Mouse (Mus musculus) heart, adult 8-10 months (tissue): ENCODE measurements at regions not wholly inside any gene's neighbourhood (a gene's known extent, or its start where the extent isn't known, plus 50 kb on each side); places are given as distances from the start of the nearest gene placed in this dataset.

Experiments
- DNase-seq: peaks from one replicate; pipeline ENCODE4 v3.0.0; 2022; ENCODE audit warnings: low spot score

DNA sequence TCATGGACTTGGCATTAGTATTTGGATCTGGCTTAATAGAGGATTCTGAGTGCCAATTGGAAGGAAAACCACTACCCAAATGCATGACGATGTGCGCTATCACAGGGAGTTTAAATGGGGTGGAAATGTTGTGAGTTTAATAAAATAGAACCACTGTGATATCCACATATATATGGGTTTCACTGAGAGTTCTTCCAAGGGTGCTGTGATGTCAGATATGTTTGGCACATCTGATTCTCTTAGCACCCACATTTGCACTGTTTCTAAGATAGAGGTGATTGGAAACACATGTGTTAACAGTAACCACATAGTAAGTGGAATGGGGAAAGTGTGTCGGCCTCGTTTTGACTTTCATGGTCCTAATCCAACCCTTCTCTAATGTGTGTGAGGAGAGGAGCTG lies 189.7 kb upstream of the 1810046K07Rik start:
- peak; percentile 36 for DNase-seq

GRCm38 (mm10) chr9:51523471-51523870 lies 194.8 kb upstream of the 1810046K07Rik start:
- no peak for DNase-seq

GRCm38 (mm10) chr9:51525906-51526305 lies 197.2 kb upstream of the 1810046K07Rik start:
- no peak for DNase-seq

- DNase-seq: no peak
Measured at GRCm38 (mm10) chr9:51538894-51539293, 210.2 kb upstream of the 1810046K07Rik start.

DNA sequence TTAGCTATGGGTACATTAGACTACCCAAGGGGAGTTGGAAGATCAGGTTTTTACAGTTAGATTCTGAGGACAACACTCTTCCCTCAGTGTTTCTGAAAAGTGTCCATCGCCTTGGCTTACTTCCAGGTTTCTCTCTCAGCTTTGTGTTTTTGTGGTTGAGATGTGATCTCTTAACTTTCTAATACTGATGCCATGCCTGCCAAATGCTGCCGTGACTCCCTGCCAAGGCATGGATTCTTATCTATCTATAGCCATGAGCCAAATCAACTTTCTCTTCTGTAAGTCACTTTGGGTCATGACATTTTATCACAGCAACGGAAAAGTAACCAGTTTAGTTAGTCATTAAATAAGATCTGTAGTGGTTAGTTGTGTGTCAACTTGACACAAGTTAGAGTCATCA lies 213.2 kb upstream of the 1810046K07Rik start:
- DNase-seq: no peak

GRCm38 (mm10) chr9:51572040-51572439 lies 193.1 kb upstream of the Arhgap20 start:
- DNase-seq: peak; percentile 30

- no peak for DNase-seq
Measured at GRCm38 (mm10) chr9:51581601-51582000, 183.5 kb upstream of the Arhgap20 start.

DNA sequence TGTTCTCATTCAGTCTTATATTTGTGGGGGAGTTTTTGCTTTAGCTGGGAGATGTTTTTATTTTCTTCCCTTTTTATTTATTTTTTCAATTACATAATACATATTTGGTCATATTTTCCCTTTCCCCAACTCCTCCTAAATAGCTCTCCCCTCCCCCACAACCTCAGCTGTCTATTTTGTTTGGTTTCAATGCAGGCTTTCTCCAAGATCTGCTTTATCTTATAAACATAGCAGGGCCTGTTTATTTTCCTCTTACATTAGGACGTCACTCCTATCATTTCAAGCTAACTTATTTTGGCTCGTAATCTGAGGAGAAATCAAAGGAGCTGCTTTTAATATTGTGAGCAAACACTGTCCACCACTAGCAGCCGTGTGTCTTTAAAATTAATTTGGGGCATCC lies 171.4 kb upstream of the Arhgap20 start:
- DNase-seq: no peak

DNA sequence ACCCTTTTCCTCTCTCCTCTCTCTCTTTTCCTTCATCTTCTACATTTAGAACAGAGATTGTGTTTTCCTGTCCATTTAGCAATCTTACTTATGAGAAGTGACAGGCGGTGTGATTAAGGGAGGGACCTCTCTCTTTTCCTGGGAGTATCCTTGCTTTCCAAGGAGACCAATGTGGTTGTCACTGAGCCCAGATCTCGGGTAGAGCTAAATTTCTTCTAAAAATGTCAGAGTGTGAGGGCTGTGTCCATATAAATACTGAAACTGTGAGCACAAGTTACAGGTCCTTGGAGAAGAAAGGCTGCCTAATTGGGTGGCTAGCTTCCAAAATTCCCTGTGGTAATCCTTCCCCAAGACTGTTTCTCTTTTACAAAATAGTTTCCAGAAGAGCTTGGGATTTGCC lies 166.4 kb upstream of the Arhgap20 start:
- DNase-seq: no peak

GRCm38 (mm10) chr9:51608158-51608557 lies 157.0 kb upstream of the Arhgap20 start:
- no peak for DNase-seq

DNA sequence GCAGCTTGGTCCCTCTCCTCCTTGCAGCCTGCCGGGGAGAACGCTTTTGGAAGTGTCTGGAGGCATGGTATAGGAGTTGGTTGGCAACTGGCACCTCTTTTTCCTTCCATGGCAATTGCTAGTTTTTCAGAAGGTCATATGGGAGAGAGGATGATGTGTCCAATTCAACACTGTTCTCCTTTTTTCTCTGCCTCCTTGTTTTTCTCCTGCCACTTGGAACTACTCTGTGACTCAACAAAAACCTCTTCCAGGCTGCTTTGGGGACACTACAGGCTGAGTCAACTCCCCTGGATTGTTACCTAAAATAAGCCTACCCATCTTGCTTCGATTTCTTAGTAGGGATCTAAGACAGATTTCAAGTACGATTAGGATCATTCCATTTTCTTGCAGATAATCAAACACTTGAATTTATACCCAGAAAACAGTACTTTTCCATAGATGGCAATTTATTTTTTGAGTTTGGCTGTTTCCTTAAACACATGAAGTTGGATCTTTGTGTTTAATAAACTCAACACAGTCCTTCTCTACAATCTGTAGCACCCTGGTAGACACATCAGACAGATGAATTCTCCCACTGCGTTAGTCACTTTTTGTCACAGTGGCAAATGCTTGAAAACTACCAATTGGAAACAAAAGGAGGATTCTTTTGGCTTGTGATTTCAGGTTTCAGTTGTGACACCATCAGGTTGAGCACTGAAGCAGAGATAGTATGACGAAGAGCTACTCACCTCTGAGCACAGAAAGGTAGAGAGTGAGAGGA lies 156.3 kb upstream of the Arhgap20 start:
- no peak for DNase-seq

DNA sequence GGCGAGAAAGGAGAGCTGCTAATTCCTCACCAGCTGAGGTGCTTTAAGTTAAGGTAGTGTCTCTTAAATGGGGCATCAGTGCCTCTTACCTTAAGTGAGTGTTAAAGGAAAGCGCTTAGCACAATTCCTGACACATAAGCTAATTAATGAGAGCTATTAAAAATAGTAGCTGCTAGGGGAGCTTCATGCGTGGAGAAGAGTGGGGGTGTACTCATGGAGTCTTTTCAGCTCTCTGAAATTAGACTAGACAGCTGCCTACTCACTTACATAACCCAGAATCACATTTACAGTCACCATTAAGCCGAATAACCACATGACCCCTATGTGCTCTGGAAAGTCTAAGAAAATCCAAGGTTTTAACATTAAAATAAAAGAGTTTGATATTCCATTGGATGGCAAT lies 139.0 kb upstream of the Arhgap20 start:
- no peak for DNase-seq

DNA sequence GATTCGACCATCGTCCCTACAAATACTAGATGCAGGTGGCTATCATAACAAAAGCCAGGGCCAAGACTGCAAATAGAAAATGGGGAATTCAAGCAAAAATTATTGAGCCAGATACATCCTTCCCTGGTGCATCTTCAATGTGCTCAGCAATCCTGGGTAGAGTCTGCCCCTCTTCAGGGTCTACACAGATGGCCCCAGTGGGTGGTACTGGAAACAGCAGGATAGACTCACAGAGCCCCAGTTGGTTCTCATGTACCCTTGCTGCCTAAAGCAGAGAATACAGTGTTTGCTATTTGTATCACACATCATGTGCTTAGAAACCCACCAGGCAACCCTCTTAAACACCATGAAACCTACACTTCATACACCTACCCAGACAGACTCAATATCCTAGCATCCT lies 129.0 kb upstream of the Arhgap20 start:
- no peak for DNase-seq

DNA sequence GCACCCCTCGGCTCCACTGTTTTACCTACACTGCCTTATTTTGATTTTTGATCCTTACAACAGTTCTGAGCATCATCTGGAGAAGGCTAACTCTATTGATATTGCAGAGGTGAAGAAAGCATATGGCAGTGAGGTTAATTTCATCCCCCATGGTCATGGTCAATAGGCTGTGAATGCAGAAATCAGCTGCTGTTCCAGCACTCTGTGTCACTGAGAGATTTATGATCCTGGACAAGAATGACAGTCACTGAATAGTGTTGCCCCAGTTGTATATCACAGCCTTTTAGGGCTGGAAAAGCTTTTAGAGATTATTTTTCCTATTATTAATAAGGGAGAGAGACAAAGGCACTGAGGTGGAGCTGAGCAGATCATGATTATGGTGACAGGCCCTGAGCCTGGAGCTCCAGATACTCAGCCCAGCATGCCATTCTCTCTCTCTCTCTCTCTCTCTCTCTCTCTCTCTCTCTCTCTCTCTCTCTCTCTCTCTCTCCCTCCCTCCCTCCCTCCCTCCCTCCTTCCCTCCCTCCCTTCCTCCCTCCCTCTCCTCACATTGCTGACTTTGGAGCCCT lies 128.5 kb upstream of the Arhgap20 start:
- DNase-seq: no peak

- peak; percentile 46 for DNase-seq
Measured at GRCm38 (mm10) chr9:51637131-51637920, 127.8 kb upstream of the Arhgap20 start.

GRCm38 (mm10) chr9:51641706-51642105 lies 123.4 kb upstream of the Arhgap20 start:
- DNase-seq: peak; percentile 38

GRCm38 (mm10) chr9:51645426-51645825 lies 119.7 kb upstream of the Arhgap20 start:
- DNase-seq: no peak

- DNase-seq: no peak
Measured at GRCm38 (mm10) chr9:51653376-51654292, 111.5 kb upstream of the Arhgap20 start.

- DNase-seq: no peak
Measured at GRCm38 (mm10) chr9:51654645-51655044, 110.5 kb upstream of the Arhgap20 start.

DNA sequence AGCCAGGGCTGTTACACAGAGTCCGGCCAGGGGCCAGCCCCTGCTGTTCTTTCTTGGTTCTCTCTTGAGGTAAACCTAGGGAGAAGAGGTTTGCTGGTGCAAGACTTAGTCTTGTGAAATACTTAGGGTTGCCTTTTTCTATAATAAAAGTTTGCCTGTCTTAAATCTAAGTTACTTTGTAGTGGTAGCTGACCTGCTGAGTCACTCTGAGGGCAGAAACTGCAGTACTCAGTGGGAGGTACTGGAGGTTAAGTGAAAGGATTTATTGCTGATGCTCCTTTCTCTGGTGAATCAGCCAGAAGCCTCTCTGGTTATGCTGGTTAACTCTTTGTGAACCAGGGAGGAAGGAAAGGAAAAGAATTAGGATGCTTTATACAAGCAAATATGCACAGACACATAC lies 107.3 kb upstream of the Arhgap20 start:
- no peak for DNase-seq
